Mouse (Mus musculus): ENCODE results near the gene Fcf1. TPM values are rescaled to one million over a fixed set of nuclear protein-coding genes. Genes with fewer than 3 reads are reported as not detected.

The Fcf1 gene
- polyA plus RNA-seq, 1 experiment = 129 TPM

- H3K79me2 ChIP-seq (ENCODE audit: control insufficient read depth, insufficient read depth) = peaks cover 39% of the 10 kb centered on the region
- TF ChIP-seq POLR2A (IDR thresholded peaks at IDR 0.05; ENCODE audit: insufficient read length, low read depth) (no peak), E2F4 (IDR thresholded peaks at IDR 0.05; ENCODE audit: insufficient read depth) (no peak), TCF12 (IDR thresholded peaks at IDR 0.05; ENCODE audit: insufficient read depth, poor library complexity, severe bottlenecking) (no peak), POLR2AphosphoS2 (IDR thresholded peaks at IDR 0.05; ENCODE audit: insufficient read length, low read depth) (no peak), TCF3 (IDR thresholded peaks at IDR 0.05; ENCODE audit: insufficient read length, low read depth) (no peak), USF1 (IDR thresholded peaks at IDR 0.05; ENCODE audit: low read depth) (no peak), REST (IDR thresholded peaks at IDR 0.05; ENCODE audit: insufficient read depth, insufficient read length) (no peak), MAX (IDR thresholded peaks at IDR 0.05; ENCODE audit: low read depth) (no peak), MYOG (IDR thresholded peaks at IDR 0.05; ENCODE audit: control insufficient read depth in 1 of 3, insufficient read depth in 1 of 3, insufficient read length in 2 of 3, low read depth in 2 of 3) (no peak), CEBPB (IDR thresholded peaks at IDR 0.05; ENCODE audit: insufficient read depth, poor library complexity, severe bottlenecking) (no peak), SRF (IDR thresholded peaks at IDR 0.05; ENCODE audit: control insufficient read depth, insufficient read length, low read depth) (no peak), MYOD1 (IDR thresholded peaks at IDR 0.05; ENCODE audit: control insufficient read depth in 1 of 3, insufficient read length in 2 of 3, low read depth in 2 of 3) (no peak)
- H3K4me2 ChIP-seq (ENCODE audit: low read depth) = no peak overlapping the region
- no peaks in the 10 kb centered on the region for H3K27me3 ChIP-seq (ENCODE audit: control insufficient read depth, insufficient read depth, insufficient read length)
- H3K36me3 ChIP-seq (ENCODE audit: control insufficient read depth, insufficient read depth) = peaks cover 15% of the 10 kb centered on the region
- H3ac ChIP-seq (ENCODE audit: control insufficient read depth, insufficient read length) = no peak overlapping the region
- no peak overlapping the region for H3K4me3 ChIP-seq
Observed at GRCm38 (mm10) chr12:85032710-85033109, 62.0 kb downstream of the Fcf1 start.

Other genes with a start within 250 kb of the Fcf1 start
- gene Npc2, start 197.7 kb upstream of the Fcf1 start, polyA plus RNA-seq (2012; fragmentation: generic; extraction: Trizol) = 188 TPM
- gene Isca2, start 197.6 kb upstream of the Fcf1 start, polyA plus RNA-seq (2012; fragmentation: generic; extraction: Trizol) = 51.2 TPM
- gene Ltbp2, start 94.4 kb upstream of the Fcf1 start, polyA plus RNA-seq (2012; fragmentation: generic; extraction: Trizol) = 19.7 TPM
- 17.4 TPM for gene Arel1, start within 50 bp of the Fcf1 start, polyA plus RNA-seq (2012; fragmentation: generic; extraction: Trizol)
- gene Ylpm1, start 25.4 kb downstream of the Fcf1 start, polyA plus RNA-seq (2012; fragmentation: generic; extraction: Trizol) = 21.0 TPM
- gene Prox2, start 139.9 kb downstream of the Fcf1 start, polyA plus RNA-seq (2012; fragmentation: generic; extraction: Trizol) = 1.9 TPM
- gene Dlst, start 139.9 kb downstream of the Fcf1 start, polyA plus RNA-seq (2012; fragmentation: generic; extraction: Trizol) = 219 TPM
- gene Rps6kl1, start 180.4 kb downstream of the Fcf1 start, polyA plus RNA-seq (2012; fragmentation: generic; extraction: Trizol) = 0.53 TPM
- 41.9 TPM for gene Pgf, start 206.9 kb downstream of the Fcf1 start, polyA plus RNA-seq (2012; fragmentation: generic; extraction: Trizol)
- gene Eif2b2, start 248.6 kb downstream of the Fcf1 start, polyA plus RNA-seq (2012; fragmentation: generic; extraction: Trizol) = 342 TPM

Data from myocyte (in vitro differentiated cells).